Mouse (Mus musculus) liver, embryonic 14.5 days (tissue): ENCODE measurements around the gene Fbxo42.

ENCODE experiments used
- CTCF ChIP-seq: IDR thresholded peaks from 2 replicates; pipeline ENCODE4 v1.5.1; 2016; ENCODE audit warnings: antibody characterized with exemption, low read depth, control low read depth
- EP300 ChIP-seq: IDR thresholded peaks from 2 replicates; pipeline ENCODE4 v1.6.1; 2016; ENCODE audit warnings: antibody characterized with exemption, low read depth

DNA sequence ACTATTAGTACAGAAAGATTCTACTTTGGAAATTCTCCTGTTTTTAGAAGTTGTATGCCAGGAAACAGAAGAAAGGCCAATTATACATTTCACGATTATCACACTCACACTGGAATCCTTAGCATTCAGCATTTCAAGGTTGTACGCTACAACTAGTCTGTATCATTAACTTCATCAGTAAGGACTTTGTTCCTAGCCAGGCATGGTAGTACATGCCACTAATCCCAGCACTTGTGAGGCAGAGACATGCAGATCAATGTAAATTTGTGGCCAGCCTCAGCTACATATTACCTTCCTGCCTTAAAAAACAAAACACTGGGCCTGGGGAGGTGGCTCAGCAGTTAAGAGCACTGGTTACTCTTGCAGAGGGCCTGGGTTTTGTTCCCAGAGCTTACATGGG is 10.9 kb downstream of the Fbxo42 start:
- TF ChIP-seq CTCF, result no peak
- TF ChIP-seq EP300, result no peak
